Mouse (Mus musculus) cortical plate, adult 2 months (tissue): Measurements from ENCODE around the gene Zmynd19. TPM values are rescaled to one million over a fixed set of nuclear protein-coding genes. Genes with fewer than 3 reads are reported as not detected.

ENCODE experiments used
- H3K27ac ChIP-seq: fragments of 200-500 bp; 2 replicates; pipeline ENCODE4 v1.5.1; 2012; ENCODE audit warnings: low read length, control low read depth, inconsistent platforms; ENCODE audit not compliant: insufficient read depth
- H3K4me1 ChIP-seq: fragments of 200-500 bp; 2 replicates; pipeline ENCODE4 v1.6.1; 2011; ENCODE audit warnings: low read length; ENCODE audit not compliant: control insufficient read depth, insufficient read depth
- H3K4me3 ChIP-seq: fragments of 200-500 bp; 2 replicates; pipeline ENCODE4 v1.5.1; 2011; ENCODE audit warnings: mild to moderate bottlenecking, low read length, control low read depth; ENCODE audit not compliant: insufficient read depth
- CTCF ChIP-seq: fragments of 200-500 bp; IDR thresholded peaks from 2 replicates; pipeline ENCODE4 v1.5.1; 2011; ENCODE audit warnings: mild to moderate bottlenecking, control low read depth, low read length; ENCODE audit not compliant: insufficient read depth; ENCODE audit errors: extremely low read depth
- POLR2A ChIP-seq: fragments of 200-500 bp; IDR thresholded peaks from 2 replicates; pipeline ENCODE4 v1.6.1; 2011; ENCODE audit warnings: mild to moderate bottlenecking, low read length, control low read depth; ENCODE audit not compliant: insufficient read depth; ENCODE audit errors: extremely low read depth
- polyA plus RNA-seq: library from polyadenylated mRNA; depleted of rRNA; stranded (reverse); fragments of >200 nt; gene quantifications from 2 replicates; pipeline ENCODE4 v1.2.3, GENCODE M21; 2012

The Zmynd19 gene
- polyA plus RNA-seq, 1 experiment: 21.6 TPM

DNA sequence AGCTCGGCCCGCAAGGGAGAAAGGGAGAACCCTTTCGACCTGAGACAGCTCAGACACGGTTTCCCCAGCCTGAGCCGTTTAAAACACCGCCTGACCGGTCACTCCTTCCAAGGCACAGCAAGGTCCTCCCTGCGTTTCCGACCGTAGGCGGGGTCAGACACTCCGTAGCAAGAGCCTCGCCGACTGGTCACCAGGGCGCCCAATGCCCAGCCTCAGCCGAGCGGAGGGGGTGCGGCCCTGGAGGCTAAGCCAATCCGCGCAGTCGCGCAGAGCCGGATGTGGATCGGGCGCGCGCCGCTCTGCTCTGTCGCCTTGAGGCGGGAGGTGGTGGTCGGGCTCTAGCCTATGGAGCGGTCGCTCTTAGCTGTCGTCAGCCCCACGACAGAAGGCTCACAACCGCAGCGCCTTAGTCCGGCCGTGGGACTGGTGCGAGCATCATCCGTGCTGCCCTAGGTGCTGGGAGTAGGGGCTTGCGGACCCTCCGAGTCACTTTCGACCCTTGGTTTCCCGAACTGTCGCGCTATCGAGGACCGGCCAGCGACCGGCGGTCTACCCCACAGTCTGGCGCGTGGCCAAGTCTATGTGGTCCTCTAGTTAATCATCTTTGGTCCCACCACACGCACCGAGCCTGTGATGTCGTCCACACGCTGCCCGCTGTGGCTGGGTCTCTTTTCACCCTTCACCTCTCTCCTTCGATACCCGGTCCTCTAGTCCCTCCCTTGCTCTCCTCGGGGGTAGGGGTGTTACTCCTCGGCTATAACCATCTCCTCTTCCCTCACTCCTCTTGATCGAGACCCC is 25.5 kb downstream of the Zmynd19 start, which contains the start of gene Mrpl41:
TSS of gene Mrpl41 (minus strand) at position 193 of the 798 bp plus-strand sequence.
- H3K4me3 ChIP-seq: peak within 1 kb of the TSS; percentile 74
- H3K4me1 ChIP-seq: no peaks in the 10 kb centered on the region; the same call in 1 of the 2 replicates

DNA sequence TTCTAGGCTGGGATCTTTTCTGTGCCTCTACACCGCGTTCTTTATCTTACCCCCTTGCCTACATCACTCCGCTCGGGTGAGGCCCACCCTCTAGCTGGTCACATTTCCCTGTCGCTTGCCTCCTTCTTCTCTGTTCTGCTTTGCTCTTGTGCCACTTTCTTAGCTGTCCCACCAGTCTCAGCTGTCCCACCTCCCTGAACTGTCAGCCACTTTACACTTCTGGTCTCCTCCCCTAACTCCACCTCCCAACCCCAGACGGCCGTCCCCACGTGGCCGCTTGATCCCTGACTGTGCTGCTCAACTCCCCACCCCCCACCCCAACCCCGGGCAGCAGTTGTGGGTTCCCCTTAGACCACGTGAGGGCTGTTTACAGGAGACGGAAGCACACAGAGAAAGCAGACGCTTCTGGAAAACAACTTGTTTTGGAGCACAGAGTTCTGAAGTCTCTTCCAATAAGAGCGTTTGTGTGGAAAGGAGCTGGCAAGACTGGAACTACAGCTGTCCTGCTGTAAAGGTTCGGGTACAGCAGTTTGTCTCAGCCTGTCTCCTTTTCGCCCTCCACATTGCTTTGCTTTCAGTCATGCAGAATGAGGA is 26.2 kb downstream of the Zmynd19 start, which contains the start of gene Pnpla7:
TSS of gene Pnpla7 (plus strand) at position 330 of the 594 bp plus-strand sequence.
- H3K27ac ChIP-seq: peak within 1 kb of the TSS; percentile 57
- TF ChIP-seq POLR2A: peak; percentile 61; the same call in 1 of the 2 replicates
- no peak for TF ChIP-seq CTCF
- no peaks in the 10 kb centered on the region; the same call in 1 of the 2 replicates for H3K4me1 ChIP-seq
- H3K4me3 ChIP-seq: peak within 1 kb of the TSS; percentile 74

More for the DNA sequence above, 25.5 kb downstream of the Zmynd19 start, which contains the start of gene Mrpl41:
- TF ChIP-seq POLR2A (peak; percentile 91), CTCF (no peak)
- peak within 1 kb of the TSS; percentile 57 for H3K27ac ChIP-seq

DNA sequence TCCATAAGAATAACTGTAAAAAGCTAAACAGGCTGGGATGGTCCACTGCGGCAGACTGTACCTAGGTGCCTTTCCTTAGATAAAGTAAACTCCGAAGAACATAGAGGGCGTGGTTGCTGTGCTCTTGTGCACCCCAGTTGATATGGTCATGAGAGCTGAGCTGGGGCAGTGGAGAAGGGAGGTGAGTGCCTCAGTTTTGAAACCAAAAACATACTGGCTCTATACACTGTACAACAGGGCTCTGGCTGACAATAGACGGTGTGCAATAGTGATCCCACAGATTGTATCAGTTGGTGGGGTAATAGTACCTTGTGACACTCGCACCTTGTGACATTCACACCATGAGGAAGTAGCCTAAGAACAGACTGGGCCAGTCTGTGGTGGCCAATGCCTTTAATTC is 27.4 kb downstream of the Zmynd19 start:
- Histone ChIP-seq H3K27ac (no peak overlapping the region), H3K4me1 (no peaks in the 10 kb centered on the region; the same call in 1 of the 2 replicates), H3K4me3 (no peak overlapping the region)
- TF ChIP-seq POLR2A: no peak
- TF ChIP-seq CTCF: no peak

DNA sequence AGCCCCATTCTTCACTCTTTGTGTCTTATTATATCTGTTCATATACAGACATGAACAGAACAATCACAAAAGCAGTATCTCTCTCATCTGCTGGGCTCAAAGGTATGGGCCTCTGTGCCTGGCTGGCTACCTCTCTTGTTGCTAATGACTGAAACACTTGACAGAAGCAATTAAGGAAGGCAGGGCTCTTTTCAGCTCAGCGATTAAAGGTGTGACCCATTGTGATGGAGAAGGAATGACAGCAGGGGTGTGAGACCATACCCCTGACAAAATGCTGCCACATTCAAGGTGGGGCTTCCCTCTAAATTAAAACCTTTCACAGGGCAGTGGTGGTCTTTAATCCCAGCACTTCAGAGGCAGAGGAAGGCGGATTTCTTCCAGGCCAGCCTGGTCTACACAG is 38.2 kb downstream of the Zmynd19 start:
- H3K4me1 ChIP-seq: no peaks in the 10 kb centered on the region
- TF ChIP-seq CTCF: no peak
- no peak for TF ChIP-seq POLR2A
- no peak overlapping the region for H3K4me3 ChIP-seq
- H3K27ac ChIP-seq: no peak overlapping the region

DNA sequence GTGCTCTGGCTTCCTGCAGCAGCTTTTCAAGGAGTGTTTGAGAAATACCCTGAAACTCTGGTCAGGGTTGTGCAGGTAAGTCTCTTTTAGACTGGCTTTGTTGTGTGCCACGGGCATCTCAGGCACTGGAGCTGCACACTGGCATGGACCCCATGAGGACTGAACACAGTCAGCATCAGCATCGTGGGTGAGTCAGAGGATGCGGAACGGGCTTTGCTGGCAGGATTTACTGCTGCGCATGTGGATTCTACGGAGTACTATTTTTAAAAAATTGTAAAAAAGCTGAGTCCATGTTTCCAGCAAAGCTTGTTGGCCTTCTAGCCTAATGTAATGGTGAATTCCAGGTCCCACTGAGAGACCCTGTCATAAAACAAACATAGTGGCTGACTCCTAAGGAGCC is 45.7 kb downstream of the Zmynd19 start:
- H3K27ac ChIP-seq: no peak overlapping the region
- H3K4me3 ChIP-seq: no peak overlapping the region
- TF ChIP-seq CTCF: no peak
- TF ChIP-seq POLR2A: no peak
- no peaks in the 10 kb centered on the region for H3K4me1 ChIP-seq

DNA sequence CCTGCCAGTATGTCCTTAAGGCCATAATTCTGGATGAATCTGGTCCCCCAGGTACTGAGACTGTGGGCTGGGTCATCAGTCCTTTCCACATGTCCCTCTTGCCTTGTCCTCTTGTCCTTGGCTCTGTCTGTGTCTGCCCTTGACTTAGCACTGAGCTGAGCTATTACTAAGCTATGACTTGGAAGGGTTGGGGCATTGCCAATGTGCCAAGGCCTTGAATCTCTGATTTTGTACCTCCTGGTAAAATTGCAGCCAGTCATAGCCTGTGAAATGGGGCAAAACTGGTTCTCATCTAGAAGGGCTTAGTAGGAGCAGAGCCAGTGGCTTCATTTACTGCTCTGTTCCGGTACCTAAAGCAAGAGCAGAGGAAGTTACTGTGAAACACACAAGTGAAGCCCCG is 46.9 kb downstream of the Zmynd19 start:
- TF ChIP-seq POLR2A: no peak
- TF ChIP-seq CTCF: no peak
- no peak overlapping the region for H3K27ac ChIP-seq
- H3K4me1 ChIP-seq: no peaks in the 10 kb centered on the region
- no peak overlapping the region for H3K4me3 ChIP-seq

DNA sequence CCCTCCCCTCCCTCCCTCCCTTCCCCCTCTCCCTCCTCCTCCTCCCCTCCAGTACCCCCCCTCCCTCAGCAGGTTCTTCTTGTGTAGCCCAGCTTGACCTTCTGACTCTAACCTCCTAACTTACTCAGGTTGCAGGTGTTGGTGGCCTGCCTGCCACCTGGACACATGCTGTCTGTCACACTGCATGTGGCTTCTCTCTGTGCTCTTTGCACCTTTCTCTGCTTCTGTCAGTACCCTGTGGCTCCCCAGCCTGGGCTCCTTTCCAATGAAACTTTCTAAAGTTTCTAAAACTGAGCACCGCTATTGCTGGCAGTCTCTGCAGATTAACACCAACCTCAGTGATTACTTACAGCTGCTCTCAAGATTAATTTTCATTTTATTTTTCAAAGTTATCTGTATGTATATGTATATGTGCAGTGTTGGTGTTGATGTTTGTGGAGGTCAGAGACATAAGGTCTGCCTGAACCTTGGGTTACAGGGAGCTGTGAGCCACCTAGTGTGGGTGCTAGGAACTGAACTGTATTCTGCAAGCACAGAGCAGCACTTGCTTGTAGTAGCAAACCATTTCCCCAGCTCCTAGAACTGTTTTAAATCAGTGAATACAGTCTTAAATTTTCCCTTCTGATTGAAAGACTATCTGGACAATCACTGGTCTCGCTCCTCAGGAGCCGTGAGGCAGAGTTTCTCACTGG is 51.1 kb downstream of the Zmynd19 start:
- no peaks in the 10 kb centered on the region for H3K4me1 ChIP-seq
- no peak overlapping the region for H3K4me3 ChIP-seq
- TF ChIP-seq CTCF: peak; percentile 63
- no peak for TF ChIP-seq POLR2A
- H3K27ac ChIP-seq: no peak overlapping the region

DNA sequence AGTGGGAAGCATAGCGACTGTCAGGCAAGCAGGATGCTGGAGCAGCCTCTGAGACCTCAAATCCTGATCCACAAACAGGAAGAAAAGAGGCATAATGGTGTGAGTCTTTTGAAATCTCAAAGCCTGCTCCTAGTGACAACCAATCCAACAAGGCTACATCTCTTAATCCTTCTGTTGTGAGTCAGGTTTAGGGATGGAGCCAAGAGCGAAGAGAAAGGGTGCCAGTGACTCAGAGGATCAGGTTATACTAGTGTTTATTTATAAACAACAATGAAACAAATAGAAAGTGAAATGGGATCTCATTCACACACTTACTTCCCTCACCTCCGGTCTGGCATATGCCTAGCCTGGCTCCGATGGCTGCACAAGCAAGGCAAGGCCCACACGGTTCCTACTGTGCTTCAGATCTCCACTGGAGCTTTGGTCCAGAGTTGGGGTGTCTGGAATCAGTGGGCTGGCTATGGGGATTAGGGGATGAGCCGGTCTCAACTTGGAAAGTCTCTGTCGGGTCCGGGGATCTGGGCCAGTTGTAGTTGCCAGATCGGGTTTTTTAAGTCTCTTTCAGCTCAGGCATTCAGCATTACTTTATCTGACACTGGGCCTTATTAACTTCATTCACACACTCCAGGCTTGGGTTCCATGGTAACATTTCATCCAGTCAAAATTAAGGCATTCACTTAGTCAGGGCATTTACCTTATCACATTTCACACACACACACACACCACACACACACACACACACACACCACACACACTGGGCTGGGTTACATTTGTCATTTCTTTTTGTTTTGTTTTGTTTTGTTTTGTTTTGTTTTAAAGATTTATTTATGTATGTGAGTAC is 54.6 kb downstream of the Zmynd19 start:
- no peaks in the 10 kb centered on the region for H3K4me1 ChIP-seq

DNA sequence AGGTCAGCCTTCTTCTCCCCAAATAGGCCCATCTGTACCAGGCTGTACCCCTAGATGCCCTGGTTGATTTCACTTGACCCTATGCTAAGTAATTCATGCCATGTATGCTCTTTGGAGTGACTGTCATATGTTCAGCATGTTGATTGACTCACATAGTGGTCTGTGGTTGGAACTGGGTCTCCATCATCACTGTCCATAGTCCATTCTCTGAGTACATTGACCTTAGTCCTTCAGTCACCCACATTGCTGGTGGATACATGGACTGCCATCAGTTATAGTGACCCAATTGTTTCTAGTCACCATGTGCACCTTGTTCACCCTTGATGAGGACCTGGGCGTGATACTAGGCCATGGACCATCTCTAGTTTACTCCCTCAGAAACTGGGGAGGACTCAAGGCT is 57.2 kb downstream of the Zmynd19 start:
- TF ChIP-seq CTCF (no peak), POLR2A (no peak)
- no peak overlapping the region for H3K27ac ChIP-seq

More for the DNA sequence above, 54.6 kb downstream of the Zmynd19 start:
- Histone ChIP-seq H3K4me3 (no peak overlapping the region), H3K27ac (no peak overlapping the region)
- no peak for TF ChIP-seq CTCF
- TF ChIP-seq POLR2A: no peak

More for the DNA sequence above, 57.2 kb downstream of the Zmynd19 start:
- H3K4me3 ChIP-seq: no peak overlapping the region
- H3K4me1 ChIP-seq: no peaks in the 10 kb centered on the region
